Mouse (Mus musculus): Measurements from ENCODE around the gene Rpp25.

The Rpp25 gene

GRCm38 (mm10) chr9:57554753-57555152, 50.9 kb downstream of the Rpp25 start:
- DNase-seq (ENCODE audit: low spot score in 2 of 2), result no peak
